Mouse (Mus musculus) forebrain, embryonic 13.5 days (tissue): ENCODE measurements around the gene Aff4. TPM values are rescaled to one million over a fixed set of nuclear protein-coding genes. Genes with fewer than 3 reads are reported as not detected.

ENCODE experiments used
- ATAC-seq: fragments of 200-750 bp; cut with Nextera tagmentation; 2 replicates; pipeline ENCODE4 v1.8.0; 2017
- H3K27ac ChIP-seq: fragments of 300-500 bp; sonication (generic); 2 replicates; pipeline ENCODE4 v1.5.1; 2015; ENCODE audit warnings: inconsistent platforms, mild to moderate bottlenecking, moderate library complexity
- H3K27me3 ChIP-seq: fragments of 300-500 bp; sonication (generic); 2 replicates; pipeline ENCODE4 v1.6.1; 2015; ENCODE audit warnings: mild to moderate bottlenecking, inconsistent platforms
- H3K36me3 ChIP-seq: fragments of 300-500 bp; sonication (generic); 2 replicates; pipeline ENCODE4 v1.6.1; 2015; ENCODE audit warnings: mild to moderate bottlenecking, inconsistent platforms; ENCODE audit not compliant: poor library complexity, severe bottlenecking
- H3K4me1 ChIP-seq: fragments of 300-500 bp; sonication (generic); 2 replicates; pipeline ENCODE4 v1.6.1; 2015; ENCODE audit warnings: inconsistent platforms
- H3K4me2 ChIP-seq: fragments of 300-500 bp; sonication (generic); 2 replicates; pipeline ENCODE4 v1.6.1; 2015; ENCODE audit warnings: inconsistent platforms, mild to moderate bottlenecking, moderate library complexity
- H3K4me3 ChIP-seq: fragments of 300-500 bp; sonication (generic); 2 replicates; pipeline ENCODE4 v1.5.1; 2015; ENCODE audit warnings: mild to moderate bottlenecking, inconsistent platforms
- H3K9ac ChIP-seq: fragments of 300-500 bp; sonication (generic); 2 replicates; pipeline ENCODE4 v1.6.1; 2015; ENCODE audit warnings: mild to moderate bottlenecking, inconsistent platforms
- H3K9me3 ChIP-seq: fragments of 300-500 bp; sonication (generic); replicated peaks from 2 replicates; pipeline ENCODE4 v1.6.1; 2016; ENCODE audit warnings: inconsistent platforms
- WGBS: fragments of 180-500 bp; shearing (Covaris S2); methylation state at CpG from one replicate; pipeline ENCODE4 v1.1.7; 2015; 5-methylcytosine and 5-hydroxymethylcytosine counted together
- polyA plus RNA-seq: library from polyadenylated mRNA; unstranded; fragments of >200 nt; fragmentation: Nextera tagmentation; extraction: Ambion mirVana; gene quantifications from 2 replicates; pipeline ENCODE4 v1.2.1, GENCODE M21; 2015

The Aff4 gene
- polyA plus RNA-seq, 1 experiment from 2014 or later, result 66.0 TPM

GRCm38 (mm10) chr11:53345738-53346137 lies 4.9 kb upstream of the Aff4 start:
- no peak overlapping the region for H3K9ac ChIP-seq
- no peak overlapping the region for H3K27ac ChIP-seq
- H3K4me2 ChIP-seq, result no peak overlapping the region
- no peaks in the 10 kb centered on the region for H3K27me3 ChIP-seq
- no peaks in the 10 kb centered on the region for H3K9me3 ChIP-seq
- H3K36me3 ChIP-seq, result no peaks in the 10 kb centered on the region
- ATAC-seq, result no peak
- no peaks in the 10 kb centered on the region for H3K4me1 ChIP-seq
- WGBS, result 68% methylated on average over 2 of the region's 2 CpGs
- H3K4me3 ChIP-seq, result no peak overlapping the region

GRCm38 (mm10) chr11:53351224-53351942 lies 750 bp downstream of the Aff4 start:
- peak overlapping the region; percentile 91 for H3K9ac ChIP-seq
- WGBS, result 0% methylated on average over 34 of the region's 35 CpGs
- peak overlapping the region; percentile 81 for H3K4me3 ChIP-seq
- no peaks in the 10 kb centered on the region for H3K27me3 ChIP-seq
- no peaks in the 10 kb centered on the region for H3K36me3 ChIP-seq
- H3K4me2 ChIP-seq, result peak overlapping the region; percentile 74
- peak overlapping the region; percentile 95 for H3K27ac ChIP-seq
- ATAC-seq, result no peak
- H3K9me3 ChIP-seq, result no peaks in the 10 kb centered on the region
- H3K4me1 ChIP-seq, result peaks cover 8% of the 10 kb centered on the region

GRCm38 (mm10) chr11:53351943-53352590 lies 1.4 kb downstream of the Aff4 start:
- Histone ChIP-seq H3K9ac (peak overlapping the region; percentile 91), H3K4me3 (peak overlapping the region; percentile 81), H3K27ac (peak overlapping the region; percentile 95), H3K4me2 (peak overlapping the region; percentile 74), H3K9me3 (no peaks in the 10 kb centered on the region), H3K27me3 (no peaks in the 10 kb centered on the region), H3K4me1 (peaks cover 8% of the 10 kb centered on the region), H3K36me3 (0 out of 2 replicates have a peak, but pooled peaks cover 3% of the 10 kb centered on the region)
- ATAC-seq, result no peak
- 2% methylated on average over 14 of the region's 14 CpGs for WGBS

GRCm38 (mm10) chr11:53358504-53359155 lies 8.0 kb downstream of the Aff4 start:
- ATAC-seq, result no peak
- 95% methylated on average over 5 of the region's 5 CpGs for WGBS
- no peak overlapping the region for H3K9ac ChIP-seq
- no peaks in the 10 kb centered on the region for H3K4me1 ChIP-seq
- H3K36me3 ChIP-seq, result peaks cover 12% of the 10 kb centered on the region; the same call in 1 of the 2 replicates
- H3K9me3 ChIP-seq, result no peaks in the 10 kb centered on the region
- no peak overlapping the region for H3K27ac ChIP-seq
- no peak overlapping the region for H3K4me2 ChIP-seq
- no peaks in the 10 kb centered on the region for H3K27me3 ChIP-seq
- H3K4me3 ChIP-seq, result no peak overlapping the region

GRCm38 (mm10) chr11:53367032-53367431 lies 16.4 kb downstream of the Aff4 start:
- Histone ChIP-seq H3K27me3 (no peaks in the 10 kb centered on the region), H3K27ac (no peak overlapping the region), H3K9ac (no peak overlapping the region), H3K36me3 (peaks cover 14% of the 10 kb centered on the region), H3K9me3 (no peaks in the 10 kb centered on the region), H3K4me3 (no peak overlapping the region), H3K4me1 (no peaks in the 10 kb centered on the region), H3K4me2 (no peak overlapping the region)
- no peak for ATAC-seq
- WGBS, result 89% methylated on average over 2 of the region's 2 CpGs

- 88% methylated on average over 1 of the region's 1 CpGs for WGBS
- Histone ChIP-seq H3K27me3 (no peaks in the 10 kb centered on the region), H3K4me3 (no peak overlapping the region), H3K9ac (no peak overlapping the region), H3K4me1 (no peaks in the 10 kb centered on the region), H3K36me3 (peaks cover 55% of the 10 kb centered on the region), H3K27ac (no peak overlapping the region), H3K9me3 (no peaks in the 10 kb centered on the region), H3K4me2 (no peak overlapping the region)
- ATAC-seq, result no peak
Observed at GRCm38 (mm10) chr11:53378918-53379317, 28.3 kb downstream of the Aff4 start.

- Histone ChIP-seq H3K4me1 (no peaks in the 10 kb centered on the region), H3K36me3 (peaks cover 52% of the 10 kb centered on the region)
Observed at GRCm38 (mm10) chr11:53383758-53384428, 33.3 kb downstream of the Aff4 start.

GRCm38 (mm10) chr11:53393856-53394255 lies 43.2 kb downstream of the Aff4 start:
- WGBS, result 91% methylated on average over 1 of the region's 1 CpGs
- Histone ChIP-seq H3K4me3 (no peak overlapping the region), H3K27me3 (no peaks in the 10 kb centered on the region), H3K9me3 (no peaks in the 10 kb centered on the region), H3K36me3 (peaks cover 60% of the 10 kb centered on the region), H3K4me1 (no peaks in the 10 kb centered on the region), H3K9ac (no peak overlapping the region), H3K4me2 (no peak overlapping the region), H3K27ac (no peak overlapping the region)
- no peak for ATAC-seq

More at GRCm38 (mm10) chr11:53383758-53384428, 33.3 kb downstream of the Aff4 start:
- Histone ChIP-seq H3K9ac (no peak overlapping the region), H3K4me2 (no peak overlapping the region), H3K27me3 (no peaks in the 10 kb centered on the region), H3K9me3 (no peaks in the 10 kb centered on the region), H3K27ac (no peak overlapping the region), H3K4me3 (no peak overlapping the region)
- 94% methylated on average over 2 of the region's 2 CpGs for WGBS
- no peak for ATAC-seq

GRCm38 (mm10) chr11:53403638-53404037 lies 53.0 kb downstream of the Aff4 start:
- WGBS, result 70% methylated on average over 1 of the region's 1 CpGs
- H3K4me2 ChIP-seq, result no peak overlapping the region
- H3K4me1 ChIP-seq, result no peaks in the 10 kb centered on the region
- no peak overlapping the region for H3K4me3 ChIP-seq
- no peak for ATAC-seq
- peaks cover 87% of the 10 kb centered on the region for H3K36me3 ChIP-seq
- no peaks in the 10 kb centered on the region for H3K9me3 ChIP-seq
- H3K9ac ChIP-seq, result no peak overlapping the region
- H3K27me3 ChIP-seq, result no peaks in the 10 kb centered on the region
- no peak overlapping the region for H3K27ac ChIP-seq

- Histone ChIP-seq H3K4me1 (no peaks in the 10 kb centered on the region), H3K27me3 (no peaks in the 10 kb centered on the region), H3K4me3 (no peak overlapping the region), H3K4me2 (no peak overlapping the region), H3K9ac (no peak overlapping the region), H3K36me3 (peaks cover 89% of the 10 kb centered on the region), H3K9me3 (no peaks in the 10 kb centered on the region), H3K27ac (no peak overlapping the region)
- ATAC-seq, result no peak
Observed at GRCm38 (mm10) chr11:53411738-53412137, 61.1 kb downstream of the Aff4 start.

- Histone ChIP-seq H3K4me1 (no peaks in the 10 kb centered on the region), H3K9me3 (no peaks in the 10 kb centered on the region), H3K27ac (no peak overlapping the region), H3K9ac (no peak overlapping the region), H3K4me2 (no peak overlapping the region), H3K27me3 (no peaks in the 10 kb centered on the region), H3K36me3 (peaks cover 93% of the 10 kb centered on the region), H3K4me3 (no peak overlapping the region)
- 94% methylated on average over 4 of the region's 4 CpGs for whole genome bisulfite sequencing
- no peak for ATAC-seq
Observed at GRCm38 (mm10) chr11:53413871-53414270, 63.2 kb downstream of the Aff4 start.

- H3K36me3 ChIP-seq, result peaks cover 71% of the 10 kb centered on the region
- H3K9me3 ChIP-seq, result no peaks in the 10 kb centered on the region
- no peak for ATAC-seq
Observed at GRCm38 (mm10) chr11:53418048-53418447, 67.4 kb downstream of the Aff4 start.

More at GRCm38 (mm10) chr11:53418048-53418447, 67.4 kb downstream of the Aff4 start:
- no peak overlapping the region for H3K4me2 ChIP-seq
- H3K9ac ChIP-seq, result no peak overlapping the region
- no peak overlapping the region for H3K27ac ChIP-seq
- H3K4me1 ChIP-seq, result no peaks in the 10 kb centered on the region
- H3K4me3 ChIP-seq, result no peak overlapping the region
- H3K27me3 ChIP-seq, result no peaks in the 10 kb centered on the region
